Mouse (Mus musculus) left cerebral cortex, adult 2 months (tissue): Measurements from ENCODE around the gene Boc. TPM values are rescaled to one million over a fixed set of nuclear protein-coding genes. Genes with fewer than 3 reads are reported as not detected.
A peak's percentile ranks its signal among the peaks of the same experiment; 100 is the strongest.

Source experiments
- DNase-seq, 2 experiments: peaks; one replicate each; pipeline ENCODE4 v3.0.0; 2021 to 2022; ENCODE audit warnings: low spot score in 2 of 2, mixed read lengths in 1 of 2; ENCODE audit errors: extremely low spot score in 1 of 2
- H3K27ac ChIP-seq: fragments of 200-600 bp; 2 replicates; pipeline ENCODE4 v1.8.1; 2022
- H3K4me3 ChIP-seq: fragments of 200-600 bp; 2 replicates; pipeline ENCODE4 v1.8.1; 2022
- CTCF ChIP-seq: fragments of 200-600 bp; IDR thresholded peaks from 2 replicates; pipeline ENCODE4 v1.8.1; 2022; ENCODE audit warnings: antibody characterized with exemption, mild to moderate bottlenecking, moderate library complexity
- intact Hi-C: fragments of 180-260 bp; cut with DNase I; formaldehyde crosslinking; loops from one replicate; pipeline ENCODE4 v1.15.1; 2025
- total RNA-seq, 2 experiments: library from RNA; stranded (reverse); gene quantifications; 2 replicates each; pipeline ENCODE4 v1.2.3; 2021

The Boc gene
- total RNA-seq, 2 experiments from 2014 or later = 18.7 to 20.0 TPM

- intact Hi-C loops = no loop called here
- H3K4me3 ChIP-seq = no peak overlapping the region
- H3K27ac ChIP-seq = no peak overlapping the region
- TF ChIP-seq CTCF = no peak
- no peak for DNase-seq
Measured at GRCm38 (mm10) chr16:44516498-44516897, 42.2 kb downstream of the Boc start.

- DNase-seq = no peak
- intact Hi-C loops = no loop called here
- TF ChIP-seq CTCF = no peak
- peak overlapping the region; percentile 48; the same call in 1 of the 2 replicates for H3K27ac ChIP-seq
- no peak overlapping the region for H3K4me3 ChIP-seq
Measured at GRCm38 (mm10) chr16:44510521-44511213, 48.0 kb downstream of the Boc start.

DNA sequence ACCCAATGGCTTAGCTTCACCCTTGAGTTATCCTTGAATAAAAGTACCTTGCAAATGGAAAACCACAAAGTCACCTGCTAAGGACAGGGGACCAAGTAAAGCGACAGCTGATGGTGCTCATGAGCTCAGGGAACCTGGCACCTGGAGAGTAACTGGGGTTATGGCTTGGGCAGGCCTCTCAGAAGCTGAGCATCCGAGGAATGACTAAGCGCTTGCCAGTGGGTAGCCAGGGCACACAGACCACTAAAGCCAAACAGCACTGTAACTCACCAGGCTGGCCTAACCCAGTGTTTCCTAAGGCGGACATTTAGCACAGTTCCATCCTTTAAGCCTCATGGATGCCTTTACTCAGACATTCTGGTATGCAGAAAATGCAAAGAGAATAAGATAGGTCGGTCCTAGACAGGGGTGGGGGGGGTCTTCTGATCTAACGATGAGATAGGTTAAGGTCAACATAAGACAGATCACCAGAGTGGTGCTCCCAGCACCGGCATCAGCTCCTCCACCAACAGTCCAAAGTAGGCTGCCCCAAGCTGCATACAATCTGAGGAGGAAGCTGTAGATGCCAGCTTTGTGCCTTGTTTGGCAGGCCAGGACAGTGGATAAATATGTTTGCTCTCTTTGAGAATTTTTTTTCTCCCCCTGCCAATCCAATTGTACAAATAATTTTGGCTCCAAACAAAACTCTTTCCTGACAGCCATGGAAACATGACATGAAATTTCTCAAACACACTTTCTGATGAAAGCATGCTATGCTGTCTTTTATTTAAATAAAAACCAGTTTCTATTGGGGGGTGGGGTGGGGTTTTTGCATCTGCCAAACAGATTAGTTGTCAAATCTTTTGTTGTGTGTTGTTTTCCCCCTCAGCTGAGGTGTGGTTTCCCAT, 49.0 kb downstream of the Boc start:
- intact Hi-C loops = no loop called here

GRCm38 (mm10) chr16:44508772-44509171, 49.9 kb downstream of the Boc start:
- intact Hi-C loops = no loop called here
- H3K4me3 ChIP-seq = no peak overlapping the region
- TF ChIP-seq CTCF = no peak
- no peak for DNase-seq
- peak overlapping the region; percentile 10; the same call in 1 of the 2 replicates for H3K27ac ChIP-seq

More for the DNA sequence above, 49.0 kb downstream of the Boc start:
- TF ChIP-seq CTCF = no peak
- no peak for DNase-seq
- Histone ChIP-seq H3K27ac (0 out of 2 replicates have a peak overlapping the region, but pooled peaks have one; percentile 10), H3K4me3 (no peak overlapping the region)

DNA sequence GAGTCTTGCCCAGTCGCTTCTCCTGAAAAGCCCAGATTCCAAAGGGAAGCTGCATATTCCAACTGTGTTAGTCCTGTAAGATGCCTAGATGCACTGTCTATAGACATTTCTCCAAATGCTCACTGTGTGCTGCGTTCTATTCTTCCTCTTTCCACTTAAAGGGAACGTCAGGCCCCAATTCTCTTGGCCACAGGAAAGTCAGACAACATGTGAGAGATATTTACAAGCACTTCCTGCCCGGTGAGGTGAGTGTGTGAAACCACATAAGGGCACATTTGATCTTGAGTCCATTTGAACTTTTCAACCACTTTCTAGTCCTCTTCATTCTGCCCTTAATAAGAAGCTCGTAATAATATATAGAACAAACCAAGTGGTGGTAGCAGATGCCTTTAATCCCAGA, 50.7 kb downstream of the Boc start:
- intact Hi-C loops = no loop called here

DNA sequence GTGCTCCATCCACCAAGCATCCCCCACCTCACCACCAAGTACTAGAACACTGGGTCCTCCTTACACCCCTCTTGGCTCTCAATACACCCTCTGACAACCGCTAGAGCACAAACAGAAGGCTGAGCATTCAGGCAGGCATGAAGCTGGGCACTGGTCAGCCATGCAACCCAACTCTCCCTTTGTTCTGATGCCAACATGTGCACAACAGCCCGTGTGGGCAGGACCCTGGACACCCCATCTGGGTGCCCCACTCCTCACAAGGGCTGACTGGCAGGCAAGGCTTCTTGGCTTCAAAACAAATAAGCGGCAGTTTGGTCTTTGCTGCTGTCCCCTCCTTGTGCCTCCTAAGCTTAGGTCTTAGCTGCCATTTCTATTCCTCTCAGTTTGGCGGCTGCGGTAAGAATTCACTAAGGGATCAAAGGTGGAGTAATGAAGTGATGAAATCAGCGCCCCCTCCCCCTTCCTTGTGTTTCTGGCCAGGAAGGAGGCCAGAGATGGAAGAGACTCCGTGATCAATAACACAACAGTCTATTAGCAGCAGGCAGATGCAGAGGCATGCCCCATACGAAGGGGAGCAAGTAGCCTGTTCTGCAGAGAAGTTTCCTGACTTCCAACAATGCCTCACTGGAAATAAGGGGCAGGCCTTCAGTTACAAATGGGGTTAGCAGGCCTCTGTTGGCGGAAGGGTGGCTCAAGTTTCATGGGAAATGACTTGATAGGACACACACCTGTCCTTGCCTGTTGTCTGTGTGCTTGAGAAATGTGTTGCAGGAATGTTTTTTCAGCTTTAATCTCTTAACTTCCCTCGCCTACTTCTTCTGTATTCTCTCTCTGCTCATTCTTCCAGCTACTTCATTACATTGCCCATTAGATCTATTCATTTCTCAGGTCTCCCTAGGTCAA, 51.4 kb downstream of the Boc start:
- no peak for DNase-seq
- intact Hi-C loops = no loop called here
- no peak overlapping the region for H3K4me3 ChIP-seq
- TF ChIP-seq CTCF = no peak
- H3K27ac ChIP-seq = no peak overlapping the region

More for the DNA sequence above, 50.7 kb downstream of the Boc start:
- TF ChIP-seq CTCF = no peak
- H3K27ac ChIP-seq = no peak overlapping the region
- no peak overlapping the region for H3K4me3 ChIP-seq
- DNase-seq = no peak

- Histone ChIP-seq H3K4me3 (no peak overlapping the region), H3K27ac (no peak overlapping the region)
- no peak for DNase-seq
- no peak for TF ChIP-seq CTCF
- intact Hi-C loops = no loop called here
Measured at GRCm38 (mm10) chr16:44505243-44505642, 53.5 kb downstream of the Boc start.

- Histone ChIP-seq H3K27ac (no peak overlapping the region), H3K4me3 (no peak overlapping the region)
- no peak for TF ChIP-seq CTCF
- no peak for DNase-seq
- intact Hi-C loops = no loop called here
Measured at GRCm38 (mm10) chr16:44502895-44503575, 55.7 kb downstream of the Boc start.

DNA sequence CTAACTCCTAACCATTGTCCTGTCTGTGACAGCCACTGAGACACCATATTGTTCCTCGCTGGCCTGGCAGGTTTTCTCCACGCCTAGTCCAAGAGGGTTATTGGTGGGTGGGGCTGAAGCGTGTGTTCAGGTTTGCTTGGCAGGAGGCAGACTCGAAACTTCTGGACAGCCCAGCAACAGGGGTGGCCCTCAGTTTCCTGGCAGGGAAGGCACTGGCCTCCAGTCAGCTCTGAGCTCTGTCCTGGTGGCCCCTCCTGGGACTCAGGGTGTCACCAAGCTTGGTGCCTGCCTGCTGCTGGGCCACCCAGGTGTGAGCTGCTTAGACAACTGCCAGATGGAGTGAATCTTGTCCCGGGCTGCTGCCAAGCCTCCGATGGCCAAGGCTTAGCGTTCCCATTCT, 56.4 kb downstream of the Boc start:
- Histone ChIP-seq H3K27ac (no peak overlapping the region), H3K4me3 (no peak overlapping the region)
- intact Hi-C loops = no loop called here
- TF ChIP-seq CTCF = no peak
- DNase-seq = no peak

GRCm38 (mm10) chr16:44501783-44502182, 56.9 kb downstream of the Boc start:
- intact Hi-C loops = no loop called here
- no peak for TF ChIP-seq CTCF

DNA sequence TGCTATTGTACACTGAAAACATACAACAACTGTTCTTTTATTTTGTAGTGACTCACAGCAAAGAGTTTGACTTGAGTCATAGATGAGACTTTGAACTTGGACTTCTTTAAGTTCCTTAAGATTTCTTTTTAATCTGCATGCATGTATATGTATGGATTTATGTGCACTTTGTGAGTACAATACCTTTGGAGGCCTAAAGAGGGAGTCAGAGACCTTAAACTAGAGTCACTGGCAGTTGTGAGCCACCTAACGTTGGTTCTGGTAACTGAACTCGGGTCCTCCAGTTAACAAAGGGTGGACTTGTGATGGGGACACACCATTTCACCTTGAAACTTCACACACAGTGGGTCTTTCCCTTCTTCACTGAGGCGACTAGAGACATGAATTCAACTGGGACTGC, 60.2 kb downstream of the Boc start:
- TF ChIP-seq CTCF = no peak; the same call in none of the 2 replicates
- Histone ChIP-seq H3K27ac (no peak overlapping the region), H3K4me3 (no peak overlapping the region)
- intact Hi-C loops = no loop called here
- no peak for DNase-seq

More at GRCm38 (mm10) chr16:44501783-44502182, 56.9 kb downstream of the Boc start:
- no peak overlapping the region for H3K4me3 ChIP-seq
- DNase-seq = no peak
- no peak overlapping the region for H3K27ac ChIP-seq
